Mouse (Mus musculus): Measurements from ENCODE around the gene Mrpl43. TPM values are rescaled to one million over a fixed set of nuclear protein-coding genes. Genes with fewer than 3 reads are reported as not detected.
"Not testable (repeated sequence)": the region's sequence is repeated elsewhere in the genome, so short reads cannot be mapped to it uniquely, and the experiment has no call there.

Mrpl43 gene
- 45.6 and 50.0 TPM in 2 replicates for total RNA-seq (2021)
- long read RNA-seq, experiment 1, transcript Mrpl43-201 (3 exons, 1,398 nt) = major isoform, 78 of 82 reads
- long read RNA-seq, experiment 1, partial matches to known transcripts = 1 of 82 reads
- long read RNA-seq, experiment 1, other reads (novel, unspliced or antisense) = 3 of 82 reads
- long read RNA-seq, experiment 2, transcript Mrpl43-201 (3 exons, 1,398 nt) = major isoform, 54 of 59 reads
- long read RNA-seq, experiment 2, partial matches to known transcripts = 1 of 59 reads
- long read RNA-seq, experiment 2, other reads (novel, unspliced or antisense) = 2 of 59 reads

DNA sequence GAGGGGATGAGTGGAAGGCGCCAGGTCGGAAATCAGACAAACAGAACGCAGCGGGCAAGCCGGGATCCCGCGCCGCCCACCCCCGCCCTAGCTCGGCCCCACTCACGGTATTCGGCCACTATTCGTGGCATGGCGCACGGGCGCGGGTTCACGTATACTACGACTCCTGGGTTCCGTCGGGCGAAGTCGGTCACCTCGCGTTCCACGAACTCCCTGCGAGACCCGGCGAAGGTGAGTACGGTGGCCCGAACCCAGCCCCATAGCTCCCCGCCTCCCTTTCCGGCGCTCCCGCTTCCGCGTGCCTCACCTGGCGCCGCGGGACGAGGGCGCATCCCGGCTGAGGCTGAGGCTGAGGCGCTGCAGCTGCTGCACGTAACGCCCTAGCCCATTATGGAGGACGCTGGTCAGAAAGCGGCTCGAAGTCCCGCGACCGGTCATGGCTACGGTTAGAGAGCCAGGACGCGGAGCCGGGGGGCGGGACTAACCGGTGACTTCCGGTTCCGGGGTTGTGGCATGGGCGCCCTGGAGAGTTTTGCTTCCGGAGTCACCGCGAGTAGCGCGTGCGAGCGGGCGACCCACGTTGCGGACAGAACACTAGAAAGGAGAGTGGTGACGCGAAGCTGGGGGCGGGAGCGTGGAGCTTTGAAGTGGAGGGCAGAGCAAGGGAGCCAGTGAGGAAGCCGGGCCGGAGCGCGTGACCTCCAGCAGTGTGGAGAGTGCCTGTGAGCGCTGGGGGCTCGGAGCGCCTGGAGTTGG is at the start of gene Mrpl43:
Gene Mrpl43, minus strand, starts transcription at position 486 of the 756 bp plus-strand sequence.
- peak; percentile 99 for DNase-seq

DNA sequence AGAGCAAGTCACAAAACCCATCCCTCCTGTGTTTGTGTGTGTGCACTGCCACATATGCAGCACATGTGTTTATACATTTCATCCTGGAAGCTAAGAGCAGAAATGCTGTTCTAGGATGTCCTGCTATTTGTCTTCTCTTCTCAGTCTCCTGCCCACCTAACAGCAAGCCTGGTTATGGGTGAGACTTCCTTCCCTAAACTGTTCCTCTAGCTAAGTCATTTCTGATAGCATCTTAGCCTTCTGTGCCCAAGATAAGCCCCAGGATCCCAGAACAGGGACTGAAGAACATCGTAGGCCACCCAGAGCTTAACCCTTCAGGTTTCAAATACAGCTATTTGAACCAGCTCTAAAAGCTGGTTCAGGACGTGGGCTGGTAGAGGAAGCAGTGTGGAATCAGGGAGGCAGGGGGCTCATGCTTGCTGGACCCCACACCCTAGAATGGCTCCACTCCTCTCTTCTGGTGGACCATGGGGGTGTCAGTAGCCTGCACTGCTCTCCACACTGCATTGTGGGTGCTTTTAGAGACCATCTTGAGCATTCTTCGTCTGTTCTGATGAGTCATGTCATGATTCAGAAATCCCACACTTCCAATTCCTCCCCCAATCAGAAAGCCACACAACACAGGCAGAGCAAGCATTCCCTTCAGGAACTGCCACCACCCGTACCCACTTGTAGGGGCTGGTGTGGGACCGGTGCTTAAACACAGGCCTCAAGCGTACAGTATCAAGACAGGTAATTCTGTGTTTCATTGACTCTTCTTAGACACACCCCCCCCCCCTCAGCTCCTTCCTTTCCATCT is 48.8 kb upstream of the Mrpl43 start:
- DNase-seq = no peak

DNA sequence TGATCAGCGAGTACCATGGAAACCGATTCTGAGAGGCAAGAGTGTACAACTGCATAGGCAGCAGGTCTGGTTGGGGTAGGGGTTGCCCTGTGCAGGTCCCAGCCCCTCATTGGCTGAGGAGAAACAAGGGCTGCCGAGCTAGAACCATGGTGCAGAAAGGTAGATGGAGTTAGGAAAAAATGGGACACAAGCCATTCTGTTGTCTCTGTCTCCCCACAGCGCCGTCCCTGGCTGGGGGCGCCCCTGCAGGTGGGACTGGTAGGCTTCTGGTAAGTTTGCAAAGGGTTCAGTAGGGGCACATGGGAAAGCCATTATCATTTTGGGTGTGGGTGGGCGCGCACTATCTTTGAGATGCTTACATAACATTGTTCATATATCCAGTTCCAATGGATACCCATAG is 47.2 kb upstream of the Mrpl43 start:
- DNase-seq = no peak

DNA sequence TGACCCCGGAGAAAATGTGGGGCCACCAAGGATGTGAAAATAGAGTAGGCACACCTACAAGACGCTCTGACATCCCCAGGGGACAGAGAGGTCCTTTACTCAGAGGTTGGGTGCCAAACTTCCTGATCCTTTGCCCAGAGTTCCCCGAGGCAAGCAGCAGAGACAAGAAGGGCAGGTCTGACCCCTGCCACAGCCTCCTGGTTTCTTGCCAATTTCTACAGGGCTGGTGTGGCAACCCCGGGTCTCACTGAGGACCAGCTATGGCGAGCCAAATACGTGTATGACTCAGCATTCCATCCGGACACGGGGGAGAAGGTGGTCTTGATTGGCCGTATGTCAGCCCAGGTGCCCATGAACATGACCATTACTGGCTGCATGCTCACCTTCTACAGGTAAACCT is 43.3 kb upstream of the Mrpl43 start:
- DNase-seq = no peak

DNA sequence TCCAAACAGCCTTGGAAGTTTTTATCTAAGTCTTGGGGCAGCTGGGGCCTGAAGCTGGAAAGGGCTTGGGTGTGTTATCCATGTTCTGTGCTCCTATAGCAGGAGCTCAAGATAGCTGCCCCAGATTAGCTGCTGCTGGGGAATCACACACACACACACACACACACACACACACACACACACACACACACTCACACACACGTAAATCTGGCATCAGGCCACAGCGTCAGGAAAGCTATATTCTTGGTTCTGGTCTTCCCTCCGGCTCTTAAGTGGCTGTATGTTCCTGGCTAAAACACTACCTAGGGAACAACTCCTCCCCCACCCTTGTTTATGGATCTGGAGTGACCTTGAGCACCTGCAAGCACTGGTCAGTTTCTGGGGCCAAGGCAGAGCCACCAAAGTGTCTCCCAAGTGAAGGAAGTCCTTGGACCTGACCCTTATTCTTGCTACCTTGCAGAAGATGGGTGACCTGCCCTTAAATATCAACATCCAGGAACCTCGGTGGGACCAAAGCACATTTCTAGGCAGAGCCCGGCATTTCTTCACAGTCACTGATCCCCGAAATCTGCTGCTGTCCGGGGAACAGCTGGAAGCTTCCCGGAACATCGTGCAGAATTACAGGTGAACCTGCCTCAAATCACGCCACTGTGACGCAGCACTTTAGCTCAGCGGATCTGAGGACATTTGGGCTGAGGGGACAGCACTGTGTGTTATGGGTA is 42.6 kb upstream of the Mrpl43 start:
- DNase-seq = no peak

DNA sequence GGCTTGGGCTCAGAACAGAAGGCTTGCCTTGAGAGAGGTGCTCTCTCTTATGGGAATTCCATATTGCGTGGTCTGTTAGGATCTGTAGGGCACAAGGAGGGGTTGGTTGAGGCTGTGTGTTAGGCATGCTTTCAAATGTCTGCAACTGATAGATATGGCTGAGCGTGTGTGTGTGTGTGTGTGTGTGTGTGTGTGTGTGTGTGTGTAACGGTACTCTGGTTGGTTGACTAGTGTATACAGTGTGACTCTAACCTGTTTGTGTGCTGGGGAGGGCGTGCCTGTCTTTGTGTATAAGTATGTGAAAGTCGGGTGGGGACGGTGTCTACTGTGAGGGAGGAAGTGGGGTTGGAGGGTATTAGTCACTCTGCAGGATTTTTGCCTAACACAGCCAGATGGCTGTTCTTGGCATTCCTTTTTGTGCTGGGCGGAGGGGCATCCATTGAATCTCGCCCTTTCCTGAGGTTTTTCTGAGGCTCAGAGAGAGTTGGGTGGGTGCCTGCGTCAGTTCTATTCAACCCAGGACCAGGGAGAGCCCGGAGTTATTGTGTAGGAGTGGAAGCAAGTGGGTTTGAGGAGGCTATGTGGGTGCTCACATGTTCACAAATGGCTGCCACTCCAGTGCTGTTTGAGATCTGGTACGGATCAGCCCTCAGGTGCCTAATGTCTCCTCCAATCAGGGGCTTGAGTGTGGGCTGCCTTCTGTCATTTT is 41.8 kb upstream of the Mrpl43 start:
- DNase-seq = peak; percentile 59

DNA sequence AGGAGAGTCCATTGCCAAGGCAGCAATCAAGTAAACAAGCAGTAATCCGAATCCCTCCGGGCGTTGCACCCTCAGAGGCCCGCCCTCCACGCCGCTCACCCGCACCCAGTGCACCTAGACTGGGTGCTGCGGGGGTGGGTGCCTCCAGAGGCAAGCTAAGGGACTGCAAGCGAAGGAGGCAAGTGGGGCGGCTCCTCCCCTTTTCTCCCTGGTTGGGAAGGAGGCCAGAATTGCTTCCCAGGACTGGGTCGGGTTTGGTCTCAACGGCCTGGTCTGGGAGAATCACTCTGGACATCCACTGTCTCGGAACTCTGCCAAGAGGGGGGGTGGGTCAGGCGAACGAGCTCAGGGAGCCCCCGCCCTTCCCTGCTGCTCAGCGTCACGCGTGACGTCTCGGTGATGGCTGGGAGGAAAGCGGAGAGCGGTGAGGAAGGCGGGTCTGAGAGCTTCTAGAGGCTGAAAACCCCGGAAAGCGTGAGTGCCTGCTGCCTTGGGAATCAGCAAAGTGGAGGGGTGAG is 41.2 kb upstream of the Mrpl43 start, which contains the start of gene Sfxn3:
Gene Sfxn3, plus strand, starts transcription at position 87 of the 518 bp plus-strand sequence.
- peak; percentile 98 for DNase-seq

DNA sequence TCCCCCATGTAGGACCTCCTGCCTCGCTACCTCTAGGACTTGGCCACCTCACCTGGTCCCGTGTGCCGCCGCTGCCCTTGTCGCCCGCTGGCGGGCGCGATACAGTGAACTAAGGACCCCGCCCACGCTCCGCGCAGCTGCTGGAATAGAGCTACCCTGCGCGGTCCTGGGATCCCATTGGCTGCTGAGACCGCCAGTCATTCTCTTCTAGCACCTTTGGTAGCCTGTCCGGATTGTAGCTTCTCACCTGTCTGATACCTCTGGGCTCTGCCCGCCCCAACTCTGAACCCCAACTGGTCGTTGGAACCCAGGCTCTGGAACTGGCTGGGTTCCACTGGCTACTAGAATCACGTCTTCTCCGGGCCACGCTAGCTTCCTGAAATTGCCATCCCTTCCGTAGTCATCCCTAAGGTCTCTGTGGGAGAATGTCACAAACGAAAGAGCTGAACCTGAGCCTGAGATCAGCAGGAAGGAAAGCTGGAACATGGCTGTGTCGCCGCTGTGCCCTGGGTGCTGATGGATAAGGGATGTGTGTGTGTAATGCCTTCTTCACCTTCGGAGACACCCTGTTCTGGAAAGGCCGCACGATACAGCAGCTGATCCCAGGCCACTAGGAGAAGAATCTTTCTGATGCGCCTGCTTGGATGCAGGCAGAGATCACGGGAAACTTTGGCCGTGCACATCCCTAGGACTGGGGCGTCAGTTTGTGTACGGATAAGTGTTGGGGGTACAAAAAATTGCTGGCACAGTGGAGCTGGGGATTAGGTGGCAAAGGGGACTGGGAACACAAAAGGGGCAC is 40.5 kb upstream of the Mrpl43 start:
- peak; percentile 89 for DNase-seq

DNA sequence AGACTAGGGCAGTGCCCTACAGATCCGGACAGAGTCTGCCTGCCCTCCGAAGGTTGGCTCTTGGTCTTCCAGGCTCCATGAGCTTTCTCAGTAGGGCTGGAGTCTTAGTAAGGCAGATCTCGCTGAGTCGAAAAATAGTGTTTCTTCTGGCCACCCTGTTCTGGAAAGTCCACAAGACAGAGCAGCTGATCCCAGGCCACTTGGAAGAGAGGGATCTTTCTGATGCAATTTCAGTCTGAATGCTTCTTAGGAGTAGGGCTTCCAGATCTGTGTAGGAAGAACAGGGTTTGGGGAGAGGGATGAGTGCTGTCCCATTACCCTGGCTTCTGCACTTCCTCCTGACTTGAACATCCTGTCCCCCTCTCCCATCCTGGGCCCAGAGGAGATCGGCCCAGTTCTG is 39.4 kb upstream of the Mrpl43 start, which contains the start of gene Pdzd7:
Gene Pdzd7, minus strand, starts transcription at position 67 of the 400 bp plus-strand sequence.
- no peak for DNase-seq

DNA sequence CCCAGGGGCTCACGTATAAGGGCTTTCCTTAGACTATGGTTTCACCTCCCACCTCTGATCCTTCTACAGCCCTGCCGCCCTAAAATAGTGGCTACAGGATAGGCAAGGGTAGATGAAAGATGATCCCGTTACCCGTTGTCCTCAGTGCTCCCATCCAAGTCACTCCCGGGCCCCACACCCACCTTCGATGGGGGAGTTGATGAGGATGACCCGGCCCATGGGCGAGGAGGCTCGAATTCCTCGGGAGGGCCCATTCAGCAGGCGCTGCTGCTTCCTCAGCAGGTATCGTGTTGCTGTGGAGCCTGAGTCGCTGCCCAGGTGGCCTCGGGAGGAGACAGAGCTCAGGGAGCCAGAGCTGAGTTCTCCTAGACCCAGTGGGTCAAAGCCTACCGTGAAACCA is 39.0 kb upstream of the Mrpl43 start:
- no peak for DNase-seq

DNA sequence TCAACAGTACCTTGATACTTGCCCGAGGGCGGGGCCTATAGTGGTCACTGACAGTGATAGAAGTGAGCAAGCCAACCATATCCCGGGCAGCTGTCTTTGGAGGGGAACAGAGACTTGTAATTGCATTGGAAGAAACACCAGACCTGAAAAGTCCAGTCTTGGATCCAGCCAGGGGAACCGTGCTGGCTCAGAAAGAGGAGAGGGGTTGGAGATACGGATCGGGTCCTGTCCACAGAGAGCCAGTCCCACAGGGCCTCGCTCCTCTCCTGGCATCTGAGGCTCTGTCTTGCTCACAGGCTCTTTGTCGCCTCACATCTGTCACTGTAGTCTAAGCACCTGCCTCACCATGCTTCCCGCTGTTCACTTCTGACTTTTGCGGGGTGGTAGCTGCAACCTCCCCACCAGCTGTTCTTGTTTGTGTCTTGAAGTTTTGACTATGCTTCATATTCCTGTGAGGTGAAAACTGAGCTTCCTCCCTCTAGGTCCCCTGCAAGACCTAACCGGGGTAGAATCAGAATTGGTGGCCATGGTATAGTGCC is 38.2 kb upstream of the Mrpl43 start:
- no peak for DNase-seq

DNA sequence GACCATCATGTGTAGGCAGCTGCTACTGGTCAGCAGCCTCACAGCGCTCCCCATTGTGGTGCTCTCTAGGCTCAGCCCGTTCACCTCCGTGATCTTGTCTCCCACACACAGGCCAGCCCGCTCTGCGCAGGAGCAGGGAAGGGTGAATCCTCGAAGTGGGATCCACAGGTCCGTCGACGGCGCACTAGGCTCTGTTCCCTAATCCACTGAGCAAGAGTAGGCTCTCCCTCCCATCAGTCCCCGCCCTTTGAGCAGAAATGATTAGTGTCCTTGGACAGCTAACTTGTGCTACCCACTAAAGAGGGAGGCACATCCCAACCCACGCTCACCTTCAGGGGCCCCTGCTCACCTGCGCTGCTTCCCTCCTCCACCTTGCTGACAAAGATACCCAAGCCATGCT is 34.0 kb upstream of the Mrpl43 start:
- no peak for DNase-seq

DNA sequence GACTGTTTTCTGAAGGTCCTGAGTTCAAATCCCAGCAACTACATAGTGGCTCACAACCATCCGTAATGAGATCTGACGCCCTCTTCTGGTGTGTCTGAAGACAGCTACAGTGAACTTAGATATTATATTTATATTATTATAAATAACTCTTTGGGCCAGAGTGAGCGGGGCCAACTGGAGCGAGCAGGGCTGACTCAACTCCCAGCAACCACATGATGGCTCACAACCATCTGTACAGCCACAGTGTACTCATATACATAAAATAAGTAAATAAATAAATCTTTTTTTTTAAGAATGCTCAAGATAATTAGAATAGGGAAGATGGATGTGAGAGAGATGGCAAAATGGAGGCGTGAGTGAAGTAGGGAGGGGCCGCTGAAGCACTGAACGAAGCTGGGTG is 32.0 kb upstream of the Mrpl43 start:
- DNase-seq = not testable (repeated sequence)

DNA sequence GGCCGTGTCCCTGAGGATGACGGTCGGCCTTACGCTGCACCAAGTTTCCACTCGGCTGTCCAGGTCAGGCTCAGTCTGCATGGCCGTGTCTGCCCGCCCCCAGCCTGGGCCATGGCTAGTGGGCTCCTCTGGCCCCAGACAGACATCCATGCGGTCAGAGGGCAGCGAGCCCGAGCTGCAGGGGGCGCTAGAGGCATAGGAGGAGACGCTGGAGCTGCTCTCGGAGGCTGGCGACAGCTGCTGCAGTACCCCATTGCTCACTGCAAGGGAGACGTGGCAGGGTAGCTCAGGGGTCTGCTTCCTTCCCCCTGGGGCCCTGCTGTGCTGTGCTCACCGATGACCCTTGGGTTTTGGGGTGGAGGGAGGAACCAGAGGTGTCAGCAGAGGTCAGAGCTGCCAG is 30.6 kb upstream of the Mrpl43 start:
- peak; percentile 89 for DNase-seq

DNA sequence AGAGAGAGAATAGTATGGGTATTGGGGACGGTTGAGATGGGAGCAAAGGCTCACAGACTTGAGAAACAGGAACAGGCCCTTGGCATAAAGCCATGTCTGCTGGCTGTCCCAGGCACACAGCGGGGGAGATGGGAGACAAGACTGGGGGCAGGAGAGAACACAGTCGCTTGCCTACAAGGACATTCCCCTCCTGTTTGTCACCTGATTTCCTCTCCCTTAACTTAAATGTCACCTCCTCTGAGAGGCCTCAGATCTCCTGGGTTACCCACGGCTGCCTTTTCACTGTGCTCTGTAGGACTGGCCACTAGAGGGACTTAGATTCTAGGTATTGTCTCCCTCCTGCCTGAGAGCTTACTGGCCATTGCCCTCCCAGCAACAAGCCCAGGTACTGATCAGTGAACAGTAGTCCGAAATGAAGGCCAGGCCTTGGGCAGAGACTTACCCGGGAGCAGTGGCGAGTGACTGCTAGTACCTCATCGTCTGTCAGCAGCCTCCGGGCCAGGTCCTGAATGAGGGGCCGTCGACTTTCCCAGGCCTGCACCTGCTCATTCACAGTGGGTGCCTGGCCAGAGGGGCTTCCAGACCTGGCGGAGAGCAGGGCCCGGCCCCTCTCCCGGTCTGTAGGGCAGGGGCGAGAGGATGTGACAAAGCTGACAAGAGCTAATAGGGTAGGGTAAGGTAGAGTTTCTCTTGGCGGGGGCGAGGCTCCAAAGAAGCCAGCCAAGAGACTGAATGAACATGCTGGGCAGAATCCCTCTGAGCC is 26.5 kb upstream of the Mrpl43 start:
- peak; percentile 25 for DNase-seq

DNA sequence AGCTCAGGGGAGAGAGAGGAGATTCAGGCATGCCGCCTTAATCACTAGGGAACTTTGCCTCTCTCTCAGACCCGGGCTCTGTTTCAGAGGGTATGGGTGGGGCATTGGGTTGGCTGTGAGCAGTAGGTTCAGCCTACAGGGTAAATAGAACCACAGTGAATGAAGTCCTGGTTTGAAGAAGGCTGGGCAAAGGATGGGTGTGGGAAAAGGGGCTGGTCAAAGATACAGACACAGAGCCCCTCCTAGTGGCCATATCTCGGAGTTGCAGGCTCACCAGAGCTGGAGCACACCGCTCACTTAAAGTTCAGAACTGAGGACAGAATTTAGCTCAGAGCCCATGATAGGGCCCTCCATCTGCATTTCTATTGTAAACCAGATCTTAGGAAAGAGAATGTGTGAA is 25.5 kb upstream of the Mrpl43 start:
- peak; percentile 85 for DNase-seq

DNA sequence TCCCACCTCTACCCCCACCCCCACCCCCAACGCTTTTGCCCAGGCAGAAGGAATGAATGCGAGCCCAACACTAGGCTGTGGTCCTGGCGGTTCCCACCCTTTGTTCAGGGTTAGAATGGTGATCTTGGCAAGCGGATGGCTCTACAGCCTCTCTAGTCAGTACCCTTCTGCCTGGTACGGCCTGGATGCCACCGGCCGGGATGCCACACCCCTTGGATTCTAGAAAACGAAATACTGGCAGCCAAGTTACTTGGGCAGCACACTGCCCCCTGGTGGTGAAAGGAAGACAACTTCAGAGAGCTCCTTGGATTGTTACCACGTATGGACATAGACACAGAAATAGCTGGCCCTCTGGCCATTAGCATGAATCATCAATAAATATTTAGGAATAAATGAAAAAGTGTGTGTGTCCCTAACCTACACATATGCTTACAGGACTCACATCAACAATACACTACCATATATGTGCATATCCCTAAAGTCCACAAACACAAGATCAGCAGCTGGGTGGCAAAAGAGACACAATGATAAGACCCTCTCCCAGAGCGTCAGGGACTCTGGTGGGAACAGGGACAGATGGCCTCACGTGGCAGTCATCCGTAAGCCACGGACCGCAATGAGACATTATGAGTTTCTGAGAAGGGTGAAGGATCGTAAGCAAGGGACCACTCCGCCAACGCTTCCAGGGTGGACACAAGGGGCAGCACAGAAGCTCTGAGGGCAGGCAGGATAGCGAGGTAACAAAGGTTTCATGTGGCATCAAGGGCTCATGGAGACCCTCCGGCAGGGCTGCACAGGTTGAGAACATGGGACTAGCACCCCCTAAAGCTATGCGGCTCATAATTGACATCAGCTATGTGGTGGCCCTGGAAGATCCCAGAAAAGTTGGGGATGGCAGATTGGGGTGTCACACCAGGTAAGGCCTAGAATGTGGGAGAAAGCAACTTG is 24.8 kb upstream of the Mrpl43 start:
- peak; percentile 91 for DNase-seq

DNA sequence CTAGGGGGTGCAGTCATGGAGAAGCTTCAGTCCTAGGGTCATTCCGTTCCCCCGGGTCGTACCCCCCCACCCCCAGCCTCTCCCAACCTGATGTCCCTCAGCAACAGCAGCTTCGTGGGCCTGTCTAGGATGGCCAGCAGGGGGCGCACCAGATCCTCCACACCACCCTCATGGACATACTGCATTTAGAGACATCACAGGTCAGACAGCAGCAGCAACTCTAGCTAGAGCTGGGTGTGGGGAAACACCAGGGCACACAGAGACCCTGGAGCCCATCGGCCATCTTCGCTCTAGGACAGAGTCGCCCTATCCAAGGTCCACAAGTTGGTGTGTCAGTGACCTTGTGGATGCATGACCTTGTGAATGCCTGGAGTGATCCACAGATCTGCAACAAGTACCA is 23.9 kb upstream of the Mrpl43 start:
- DNase-seq = peak; percentile 83
